Mouse (Mus musculus) thymus, adult 2 months (tissue): ENCODE results near the gene Khdc4. TPM values are rescaled to one million over a fixed set of nuclear protein-coding genes. Genes with fewer than 3 reads are reported as not detected.

ENCODE experiments used
- DNase-seq: peaks from one replicate; pipeline ENCODE4 v3.0.0; 2021
- H3K27ac ChIP-seq: fragments of 200-500 bp; 2 replicates; pipeline ENCODE4 v1.5.1; 2012; ENCODE audit warnings: low read length, control low read depth; ENCODE audit not compliant: control insufficient read depth, insufficient read depth
- H3K27me3 ChIP-seq: fragments of 200-500 bp; 2 replicates; pipeline ENCODE4 v1.6.1; 2012; ENCODE audit warnings: mild to moderate bottlenecking, low read length, moderate library complexity, mixed read lengths; ENCODE audit not compliant: control insufficient read depth, insufficient read depth
- H3K36me3 ChIP-seq: fragments of 200-500 bp; 2 replicates; pipeline ENCODE4 v1.6.1; 2012; ENCODE audit warnings: mild to moderate bottlenecking, low read length, moderate library complexity; ENCODE audit not compliant: control insufficient read depth, insufficient read depth
- H3K4me1 ChIP-seq: fragments of 200-500 bp; replicated peaks from 2 replicates; pipeline ENCODE4 v1.6.1; 2012; ENCODE audit warnings: low read length; ENCODE audit not compliant: control insufficient read depth, insufficient read depth
- H3K4me3 ChIP-seq: fragments of 200-500 bp; 2 replicates; pipeline ENCODE4 v1.5.1; 2012; ENCODE audit warnings: mild to moderate bottlenecking, low read length, control low read depth, moderate library complexity; ENCODE audit not compliant: control insufficient read depth, insufficient read depth
- CTCF ChIP-seq: fragments of 200-500 bp; IDR thresholded peaks from 2 replicates; pipeline ENCODE4 v1.5.1; 2012; ENCODE audit warnings: mild to moderate bottlenecking, control low read depth, low read length, moderate library complexity, borderline replicate concordance; ENCODE audit not compliant: control insufficient read depth, poor library complexity, insufficient read depth; ENCODE audit errors: extremely low read depth
- POLR2A ChIP-seq: fragments of 200-500 bp; IDR thresholded peaks from 2 replicates; pipeline ENCODE4 v1.6.1; 2012; ENCODE audit warnings: mild to moderate bottlenecking, low read length, control low read depth, moderate library complexity; ENCODE audit not compliant: control insufficient read depth, poor library complexity, insufficient read depth; ENCODE audit errors: extremely low read depth
- WGBS: fragments of 180-500 bp; shearing (Covaris S2); methylation state at CpG from one replicate; pipeline ENCODE4 v1.1.7; 2018; 5-methylcytosine and 5-hydroxymethylcytosine counted together
- polyA plus RNA-seq: library from polyadenylated mRNA; depleted of rRNA; stranded (reverse); fragments of >200 nt; gene quantifications from 2 replicates; pipeline ENCODE4 v1.2.3, GENCODE M21; 2012; rRNA removed

Gene Khdc4
- 116 and 124 TPM in 2 replicates for polyA plus RNA-seq

DNA sequence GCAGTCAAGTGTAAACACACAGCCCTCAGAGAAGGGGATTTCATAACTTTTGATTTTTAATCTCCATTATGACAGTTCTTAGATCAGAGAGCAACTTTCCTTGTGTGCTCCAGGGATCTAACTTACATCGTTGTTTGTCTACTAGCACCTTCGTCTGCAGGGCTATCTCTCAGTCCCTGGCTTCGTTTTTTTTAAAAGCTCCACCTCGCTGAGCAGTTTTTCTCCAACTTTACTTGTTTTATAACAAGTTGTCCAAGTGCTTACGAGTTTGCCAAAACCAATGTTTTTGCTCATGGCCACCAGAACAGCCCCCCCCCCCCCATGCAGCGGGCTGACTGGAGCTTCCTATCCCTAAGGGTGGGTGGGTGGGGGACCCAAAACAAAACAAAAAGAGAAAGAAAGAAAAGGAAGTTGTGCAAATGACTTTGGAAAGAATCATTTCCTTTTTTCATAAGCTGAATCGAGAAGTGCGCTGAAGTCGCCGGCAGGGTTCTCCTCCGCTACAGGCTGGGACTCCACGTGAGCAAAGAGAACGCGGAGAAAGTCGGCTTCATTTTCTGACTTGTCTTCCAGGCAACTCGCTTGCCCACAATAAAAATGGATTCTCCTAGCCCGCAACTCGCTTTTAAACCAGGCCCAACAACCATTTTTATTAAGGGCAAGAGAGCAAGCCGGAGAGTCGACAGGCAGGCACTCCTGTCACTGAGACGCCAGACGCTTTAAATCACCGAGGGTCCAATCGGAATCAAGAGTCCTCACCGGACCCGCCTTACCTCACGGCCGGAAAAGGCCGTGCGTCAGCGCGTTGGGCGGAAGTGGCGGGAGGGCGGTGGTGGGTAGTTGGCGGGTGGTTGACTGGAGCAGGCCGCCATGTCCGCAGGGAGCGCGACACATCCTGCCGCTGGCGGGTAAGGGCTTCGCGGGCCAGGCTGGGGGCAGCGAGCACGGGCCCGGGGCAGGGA, at the start of gene Khdc4:
Gene Khdc4, plus strand, starts transcription at position 824 of the 962 bp plus-strand sequence.
- no peaks in the 10 kb centered on the region for H3K27me3 ChIP-seq
- TF ChIP-seq CTCF (peak; percentile 35; the same call in 1 of the 2 replicates), POLR2A (peak; percentile 94)
- H3K27ac ChIP-seq: peak within 1 kb of the TSS; percentile 80
- H3K36me3 ChIP-seq: peaks cover 21% of the 10 kb centered on the region
- DNase-seq: peak; percentile 96
- 1% methylated on average over 47 of the region's 47 CpGs for WGBS
- H3K4me3 ChIP-seq: peak within 1 kb of the TSS; percentile 74
- peaks cover 5% of the 10 kb centered on the region for H3K4me1 ChIP-seq

DNA sequence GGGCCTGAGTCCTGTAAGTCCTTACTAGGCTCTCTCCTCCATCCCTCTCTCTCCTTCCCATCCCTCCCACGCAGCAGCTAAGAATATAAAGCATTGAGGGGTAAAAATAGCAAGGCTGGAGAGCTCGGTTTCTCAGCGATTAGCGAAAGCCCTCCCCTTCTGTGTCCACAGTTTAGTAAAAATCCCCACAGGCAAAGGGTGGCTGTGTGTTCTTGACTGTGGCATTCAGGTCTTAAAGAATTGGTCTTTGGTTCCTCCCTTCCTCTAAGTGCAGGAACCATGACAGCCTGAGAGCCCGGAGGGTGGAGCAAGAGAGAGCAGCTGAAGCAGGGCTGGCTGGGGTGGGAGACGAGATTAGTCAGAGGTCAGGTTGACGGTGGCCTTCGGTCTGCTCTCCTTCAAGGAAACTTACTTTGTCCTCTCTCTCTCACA, 49.0 kb upstream of the Khdc4 start:
- Histone ChIP-seq H3K36me3 (peaks cover 90% of the 10 kb centered on the region), H3K4me1 (no peaks in the 10 kb centered on the region), H3K27me3 (no peaks in the 10 kb centered on the region), H3K27ac (no peak overlapping the region), H3K4me3 (no peak overlapping the region)
- no peak for DNase-seq
- TF ChIP-seq POLR2A: no peak
- TF ChIP-seq CTCF: no peak
- WGBS: over 99% methylated on average over 8 of the region's 8 CpGs

GRCm38 (mm10) chr3:88637134-88637533, 48.5 kb upstream of the Khdc4 start:
- TF ChIP-seq POLR2A (no peak), CTCF (no peak)
- 96% methylated on average over 5 of the region's 5 CpGs for WGBS
- H3K36me3 ChIP-seq: peaks cover 90% of the 10 kb centered on the region

DNA sequence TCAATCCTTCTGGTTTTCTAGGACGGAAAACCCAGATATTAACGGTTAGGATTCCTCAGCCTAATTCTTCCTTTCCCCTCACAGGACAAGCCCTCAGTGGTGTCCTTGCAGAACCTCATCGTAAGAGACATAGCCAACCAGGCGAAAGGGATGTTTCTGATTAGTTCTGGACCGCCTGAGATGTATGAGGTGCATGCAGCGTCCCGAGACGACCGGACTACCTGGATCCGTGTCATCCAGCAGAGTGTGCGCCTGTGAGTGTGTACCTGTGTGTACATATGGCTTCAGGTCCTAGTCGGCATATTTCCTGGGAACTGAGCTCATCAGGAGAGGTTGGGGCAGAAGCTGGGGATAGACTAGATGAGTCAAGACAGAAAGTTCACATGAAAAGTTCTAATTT, 46.4 kb upstream of the Khdc4 start:
- no peak for TF ChIP-seq POLR2A
- no peak for TF ChIP-seq CTCF
- no peak overlapping the region for H3K27ac ChIP-seq

More at GRCm38 (mm10) chr3:88637134-88637533, 48.5 kb upstream of the Khdc4 start:
- Histone ChIP-seq H3K4me3 (no peak overlapping the region), H3K27ac (no peak overlapping the region), H3K27me3 (no peaks in the 10 kb centered on the region), H3K4me1 (no peaks in the 10 kb centered on the region)
- no peak for DNase-seq

GRCm38 (mm10) chr3:88640676-88641075, 44.9 kb upstream of the Khdc4 start:
- Histone ChIP-seq H3K36me3 (peaks cover 89% of the 10 kb centered on the region), H3K27ac (no peak overlapping the region), H3K4me3 (no peak overlapping the region), H3K27me3 (no peaks in the 10 kb centered on the region), H3K4me1 (no peaks in the 10 kb centered on the region)
- WGBS: 70% methylated on average over 1 of the region's 1 CpGs
- DNase-seq: peak; percentile 68
- TF ChIP-seq POLR2A (no peak), CTCF (no peak)

More for the DNA sequence above, 46.4 kb upstream of the Khdc4 start:
- DNase-seq: no peak
- Histone ChIP-seq H3K36me3 (peaks cover 90% of the 10 kb centered on the region), H3K27me3 (no peaks in the 10 kb centered on the region), H3K4me1 (no peaks in the 10 kb centered on the region), H3K4me3 (no peak overlapping the region)
- WGBS: 97% methylated on average over 12 of the region's 12 CpGs

DNA sequence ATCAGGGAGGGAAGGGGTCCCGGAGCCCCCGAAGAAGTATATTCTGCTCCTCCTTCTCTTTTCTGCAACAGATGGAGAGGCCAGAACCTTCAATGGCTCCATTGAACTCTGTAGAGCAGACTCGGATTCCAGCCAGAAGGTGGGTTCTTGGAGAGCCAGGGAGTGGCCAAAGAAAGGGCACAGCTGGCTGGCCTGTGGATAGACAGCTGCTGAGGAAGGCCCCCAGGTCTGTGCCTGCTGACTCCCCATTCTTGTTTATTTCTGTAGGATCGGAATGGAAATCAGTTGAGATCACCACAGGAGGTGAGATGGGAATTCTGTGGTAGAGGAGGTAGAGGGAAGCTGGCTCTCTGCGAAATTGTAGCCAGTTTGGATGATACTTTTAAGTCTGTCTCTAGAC, 42.5 kb upstream of the Khdc4 start:
- TF ChIP-seq POLR2A (no peak), CTCF (no peak)
- no peaks in the 10 kb centered on the region for H3K27me3 ChIP-seq
- H3K4me1 ChIP-seq: no peaks in the 10 kb centered on the region
- no peak overlapping the region for H3K27ac ChIP-seq
- no peak for DNase-seq
- WGBS: 94% methylated on average over 5 of the region's 5 CpGs
- no peak overlapping the region for H3K4me3 ChIP-seq
- peaks cover 89% of the 10 kb centered on the region for H3K36me3 ChIP-seq

DNA sequence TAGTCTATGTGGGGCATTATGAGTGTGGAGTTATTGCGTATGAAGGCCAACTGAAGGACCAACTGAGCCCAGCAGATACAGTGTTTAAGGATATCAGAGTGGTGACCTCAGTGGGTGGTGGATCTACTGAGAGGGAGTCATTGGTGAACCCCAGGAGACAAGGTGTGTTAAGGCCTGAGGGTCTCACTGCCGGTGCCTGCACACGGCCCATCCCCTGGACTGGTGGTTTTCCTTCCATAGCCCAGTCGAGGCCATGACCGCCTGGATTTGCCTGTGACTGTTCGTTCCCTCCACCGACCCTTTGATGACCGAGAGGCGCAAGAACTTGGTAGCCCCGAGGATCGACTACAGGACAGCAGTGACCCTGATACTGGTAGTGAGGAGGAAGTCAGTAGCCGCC, 39.7 kb upstream of the Khdc4 start:
- Histone ChIP-seq H3K36me3 (peaks cover 66% of the 10 kb centered on the region), H3K4me3 (no peak overlapping the region), H3K27me3 (no peaks in the 10 kb centered on the region), H3K4me1 (no peaks in the 10 kb centered on the region), H3K27ac (no peak overlapping the region)
- DNase-seq: no peak
- 95% methylated on average over 12 of the region's 12 CpGs for WGBS
- TF ChIP-seq CTCF: no peak
- no peak for TF ChIP-seq POLR2A
